Mouse (Mus musculus) lung, postnatal 0 days (tissue): ENCODE results near the gene Eng.

Experiments used
- CTCF ChIP-seq: IDR thresholded peaks from 2 replicates; pipeline ENCODE4 v1.5.1; 2016; ENCODE audit warnings: antibody characterized with exemption, mild to moderate bottlenecking
- EP300 ChIP-seq: IDR thresholded peaks from 2 replicates; pipeline ENCODE4 v1.6.1; 2016; ENCODE audit warnings: antibody characterized with exemption, mild to moderate bottlenecking, control low read depth

GRCm38 (mm10) chr2:32680961-32681650 lies 34.7 kb downstream of the Eng start:
- TF ChIP-seq CTCF (no peak), EP300 (no peak)
